Mouse (Mus musculus) liver, embryonic 15.5 days (tissue): ENCODE measurements at regions not wholly inside any gene's neighbourhood (a gene's known extent, or its start where the extent isn't known, plus 50 kb on each side); places are given as distances from the start of the nearest gene placed in this dataset.

Source experiments
- ATAC-seq: fragments of 200-750 bp; cut with Nextera tagmentation; 2 replicates; pipeline ENCODE4 v1.8.0; 2017; ENCODE audit warnings: moderate number of reproducible peaks, mild to moderate bottlenecking, moderate library complexity; ENCODE audit not compliant: insufficient read depth
- H3K27ac ChIP-seq: fragments of 300-500 bp; sonication (generic); replicated peaks from 2 replicates; pipeline ENCODE4 v1.5.1; 2015; ENCODE audit warnings: mild to moderate bottlenecking, inconsistent platforms
- H3K27me3 ChIP-seq: fragments of 300-500 bp; sonication (generic); 2 replicates; pipeline ENCODE4 v1.6.1; 2015; ENCODE audit warnings: mild to moderate bottlenecking, inconsistent platforms
- H3K36me3 ChIP-seq: fragments of 300-500 bp; sonication (generic); replicated peaks from 2 replicates; pipeline ENCODE4 v1.6.1; 2015; ENCODE audit warnings: moderate library complexity, mild to moderate bottlenecking, inconsistent platforms
- H3K4me1 ChIP-seq: fragments of 300-500 bp; sonication (generic); replicated peaks from 2 replicates; pipeline ENCODE4 v1.6.1; 2015; ENCODE audit warnings: inconsistent platforms
- H3K4me2 ChIP-seq: fragments of 300-500 bp; sonication (generic); 2 replicates; pipeline ENCODE4 v1.6.1; 2015; ENCODE audit warnings: moderate library complexity, mild to moderate bottlenecking, inconsistent platforms
- H3K4me3 ChIP-seq: fragments of 300-500 bp; sonication (generic); replicated peaks from 2 replicates; pipeline ENCODE4 v1.5.1; 2015; ENCODE audit warnings: mild to moderate bottlenecking, inconsistent platforms
- H3K9ac ChIP-seq: fragments of 300-500 bp; sonication (generic); 2 replicates; pipeline ENCODE4 v1.6.1; 2015; ENCODE audit warnings: moderate library complexity, mild to moderate bottlenecking, inconsistent platforms
- H3K9me3 ChIP-seq: fragments of 300-500 bp; sonication (generic); replicated peaks from 2 replicates; pipeline ENCODE4 v1.6.1; 2016; ENCODE audit warnings: inconsistent platforms
- WGBS: fragments of 180-500 bp; shearing (Covaris S2); methylation state at CpG from one replicate; pipeline ENCODE4 v1.1.7; 2015; ENCODE audit warnings: mixed read lengths; ENCODE audit not compliant: insufficient replicate concordance; 5-methylcytosine and 5-hydroxymethylcytosine counted together

- Histone ChIP-seq H3K4me2 (no peak overlapping the region), H3K27ac (no peak overlapping the region), H3K9me3 (no peaks in the 10 kb centered on the region), H3K27me3 (no peaks in the 10 kb centered on the region), H3K4me3 (no peak overlapping the region), H3K36me3 (no peaks in the 10 kb centered on the region), H3K4me1 (no peaks in the 10 kb centered on the region), H3K9ac (no peak overlapping the region)
- no peak for ATAC-seq
- WGBS: 75% methylated on average over 10 of the region's 10 CpGs
These were observed 79.0 kb downstream of the Arl4c start for GRCm38 (mm10) chr1:88623040-88623439.

- Histone ChIP-seq H3K4me1 (no peaks in the 10 kb centered on the region), H3K4me3 (no peak overlapping the region), H3K4me2 (no peak overlapping the region), H3K27ac (no peak overlapping the region), H3K36me3 (no peaks in the 10 kb centered on the region), H3K9me3 (no peaks in the 10 kb centered on the region), H3K27me3 (no peaks in the 10 kb centered on the region), H3K9ac (no peak overlapping the region)
- 67% methylated on average over 6 of the region's 6 CpGs for WGBS
- ATAC-seq: no peak
These were observed 79.7 kb downstream of the Arl4c start for GRCm38 (mm10) chr1:88622356-88622755.

GRCm38 (mm10) chr1:88621214-88621613, 80.8 kb downstream of the Arl4c start:
- no peak for ATAC-seq
- 30% methylated on average over 2 of the region's 2 CpGs for WGBS
- Histone ChIP-seq H3K4me2 (no peak overlapping the region), H3K4me1 (no peaks in the 10 kb centered on the region), H3K9ac (no peak overlapping the region), H3K4me3 (no peak overlapping the region), H3K27me3 (no peaks in the 10 kb centered on the region), H3K9me3 (no peaks in the 10 kb centered on the region), H3K36me3 (no peaks in the 10 kb centered on the region), H3K27ac (no peak overlapping the region)

- Histone ChIP-seq H3K4me1 (no peaks in the 10 kb centered on the region), H3K27ac (no peak overlapping the region), H3K9ac (no peak overlapping the region), H3K36me3 (no peaks in the 10 kb centered on the region), H3K4me3 (no peak overlapping the region), H3K4me2 (no peak overlapping the region), H3K27me3 (no peaks in the 10 kb centered on the region), H3K9me3 (no peaks in the 10 kb centered on the region)
- 32% methylated on average over 2 of the region's 2 CpGs for WGBS
- no peak for ATAC-seq
These were observed 89.0 kb downstream of the Arl4c start for GRCm38 (mm10) chr1:88613007-88613406.

GRCm38 (mm10) chr1:88611241-88611640, 90.8 kb downstream of the Arl4c start:
- no peak overlapping the region for H3K9ac ChIP-seq
- H3K9me3 ChIP-seq: no peaks in the 10 kb centered on the region
- H3K36me3 ChIP-seq: no peaks in the 10 kb centered on the region
- no peak overlapping the region for H3K4me2 ChIP-seq
- no peak overlapping the region for H3K27ac ChIP-seq
- H3K4me1 ChIP-seq: no peaks in the 10 kb centered on the region
- 61% methylated on average over 5 of the region's 5 CpGs for WGBS
- no peaks in the 10 kb centered on the region for H3K27me3 ChIP-seq
- H3K4me3 ChIP-seq: no peak overlapping the region
- ATAC-seq: no peak

GRCm38 (mm10) chr1:88610810-88611209, 91.2 kb downstream of the Arl4c start:
- Histone ChIP-seq H3K27me3 (no peaks in the 10 kb centered on the region), H3K36me3 (no peaks in the 10 kb centered on the region), H3K9ac (no peak overlapping the region), H3K4me2 (no peak overlapping the region), H3K27ac (no peak overlapping the region), H3K9me3 (no peaks in the 10 kb centered on the region), H3K4me3 (no peak overlapping the region), H3K4me1 (no peaks in the 10 kb centered on the region)
- 67% methylated on average over 9 of the region's 9 CpGs for WGBS
- ATAC-seq: no peak

GRCm38 (mm10) chr1:88608826-88609225, 93.2 kb downstream of the Arl4c start:
- H3K4me3 ChIP-seq: no peak overlapping the region
- H3K27ac ChIP-seq: no peak overlapping the region
- no peaks in the 10 kb centered on the region for H3K27me3 ChIP-seq
- H3K9me3 ChIP-seq: no peaks in the 10 kb centered on the region
- H3K9ac ChIP-seq: no peak overlapping the region
- WGBS: 48% methylated on average over 8 of the region's 8 CpGs
- no peaks in the 10 kb centered on the region for H3K36me3 ChIP-seq
- ATAC-seq: no peak
- no peak overlapping the region for H3K4me2 ChIP-seq
- H3K4me1 ChIP-seq: no peaks in the 10 kb centered on the region

GRCm38 (mm10) chr1:88608236-88608635, 93.8 kb downstream of the Arl4c start:
- Histone ChIP-seq H3K4me3 (no peak overlapping the region), H3K27me3 (no peaks in the 10 kb centered on the region), H3K4me2 (no peak overlapping the region), H3K9me3 (no peaks in the 10 kb centered on the region), H3K36me3 (no peaks in the 10 kb centered on the region), H3K9ac (no peak overlapping the region), H3K4me1 (no peaks in the 10 kb centered on the region), H3K27ac (no peak overlapping the region)
- no peak for ATAC-seq
- WGBS: 43% methylated on average over 8 of the region's 8 CpGs

GRCm38 (mm10) chr1:88605616-88606190, 95.8 kb upstream of the Glrp1 start:
- Histone ChIP-seq H3K4me2 (no peak overlapping the region), H3K9ac (no peak overlapping the region), H3K36me3 (no peaks in the 10 kb centered on the region), H3K27ac (no peak overlapping the region), H3K4me1 (no peaks in the 10 kb centered on the region), H3K9me3 (no peaks in the 10 kb centered on the region), H3K4me3 (no peak overlapping the region), H3K27me3 (no peaks in the 10 kb centered on the region)
- 51% methylated on average over 14 of the region's 14 CpGs for WGBS
- no peak for ATAC-seq

GRCm38 (mm10) chr1:88602241-88602640, 92.4 kb upstream of the Glrp1 start:
- ATAC-seq: no peak
- Histone ChIP-seq H3K9ac (no peak overlapping the region), H3K4me3 (no peak overlapping the region), H3K9me3 (no peaks in the 10 kb centered on the region), H3K4me2 (no peak overlapping the region), H3K27me3 (no peaks in the 10 kb centered on the region), H3K27ac (no peak overlapping the region), H3K36me3 (no peaks in the 10 kb centered on the region), H3K4me1 (peaks cover 6% of the 10 kb centered on the region; the same call in 1 of the 2 replicates)
- WGBS: 48% methylated on average over 3 of the region's 3 CpGs

GRCm38 (mm10) chr1:88601801-88602200, 91.9 kb upstream of the Glrp1 start:
- peaks cover 6% of the 10 kb centered on the region; the same call in 1 of the 2 replicates for H3K4me1 ChIP-seq
- ATAC-seq: no peak
- H3K36me3 ChIP-seq: no peaks in the 10 kb centered on the region
- H3K4me2 ChIP-seq: no peak overlapping the region
- no peaks in the 10 kb centered on the region for H3K27me3 ChIP-seq
- no peaks in the 10 kb centered on the region for H3K9me3 ChIP-seq
- 59% methylated on average over 8 of the region's 8 CpGs for WGBS
- no peak overlapping the region for H3K27ac ChIP-seq
- no peak overlapping the region for H3K9ac ChIP-seq
- H3K4me3 ChIP-seq: no peak overlapping the region

GRCm38 (mm10) chr1:88600145-88600544, 90.3 kb upstream of the Glrp1 start:
- H3K36me3 ChIP-seq: no peaks in the 10 kb centered on the region
- no peak overlapping the region for H3K4me2 ChIP-seq
- H3K9ac ChIP-seq: no peak overlapping the region
- peaks cover 6% of the 10 kb centered on the region; the same call in 1 of the 2 replicates for H3K4me1 ChIP-seq
- no peak overlapping the region for H3K4me3 ChIP-seq
- H3K27me3 ChIP-seq: no peaks in the 10 kb centered on the region
- H3K27ac ChIP-seq: no peak overlapping the region
- WGBS: 46% methylated on average over 1 of the region's 1 CpGs
- H3K9me3 ChIP-seq: no peaks in the 10 kb centered on the region
- peak; percentile 82 for ATAC-seq
